Mouse (Mus musculus) olfactory bulb, adult 2 months (tissue): ENCODE measurements around the gene Ube2u. TPM values are rescaled to one million over a fixed set of nuclear protein-coding genes. Genes with fewer than 3 reads are reported as not detected.

Source experiments
- H3K27ac ChIP-seq: fragments of 200-500 bp; 2 replicates; pipeline ENCODE4 v1.5.1; 2012; ENCODE audit warnings: low read depth, low read length; ENCODE audit not compliant: insufficient read depth
- H3K4me1 ChIP-seq: fragments of 200-500 bp; 2 replicates; pipeline ENCODE4 v1.6.1; 2012; ENCODE audit warnings: low read length; ENCODE audit not compliant: control insufficient read depth, insufficient read depth
- H3K4me3 ChIP-seq: fragments of 200-500 bp; 2 replicates; pipeline ENCODE4 v1.5.1; 2012; ENCODE audit warnings: mild to moderate bottlenecking, low read depth, low read length, moderate library complexity; ENCODE audit not compliant: insufficient read depth
- CTCF ChIP-seq: fragments of 200-500 bp; IDR thresholded peaks from 2 replicates; pipeline ENCODE4 v1.5.1; 2012; ENCODE audit warnings: low read depth, mild to moderate bottlenecking, low read length, moderate library complexity; ENCODE audit not compliant: insufficient read depth
- POLR2A ChIP-seq: fragments of 200-500 bp; IDR thresholded peaks from 2 replicates; pipeline ENCODE4 v1.6.1; 2012; ENCODE audit warnings: mild to moderate bottlenecking, low read depth, low read length, moderate library complexity; ENCODE audit not compliant: insufficient read depth
- WGBS: fragments of 180-500 bp; shearing (Covaris S2); methylation state at CpG from one replicate; pipeline ENCODE4 v1.1.7; 2018; 5-methylcytosine and 5-hydroxymethylcytosine counted together
- polyA plus RNA-seq: library from polyadenylated mRNA; stranded (reverse); fragments of >200 nt; gene quantifications from 2 replicates; pipeline ENCODE4 v1.2.4, GENCODE M21; 2012; ENCODE audit warnings: low replicate concordance; ENCODE audit not compliant: missing spikeins, insufficient read depth, insufficient read length

Gene Ube2u
- polyA plus RNA-seq, 1 experiment = not detected

DNA sequence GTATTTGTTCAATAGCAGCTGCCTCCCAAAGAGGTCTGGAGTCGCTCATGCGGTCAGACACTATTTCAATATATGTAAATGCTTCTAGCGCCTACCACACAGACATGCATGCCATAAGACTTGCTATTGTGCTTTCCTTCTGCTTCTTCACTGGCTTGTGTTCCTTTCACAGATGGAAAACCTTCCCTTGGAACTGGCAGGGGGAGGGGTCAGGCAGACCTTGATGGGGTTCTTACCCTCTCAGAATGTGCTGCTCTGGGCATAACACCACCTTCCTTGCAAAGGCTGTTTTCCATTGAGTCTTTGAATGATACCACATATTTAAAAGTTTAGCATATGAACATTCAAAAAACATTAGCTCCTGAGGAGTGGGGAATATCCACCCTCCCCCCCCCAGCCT, 56.3 kb downstream of the Ube2u start:
- H3K4me1 ChIP-seq = no peaks in the 10 kb centered on the region
- no peak overlapping the region for H3K4me3 ChIP-seq
- no peak overlapping the region for H3K27ac ChIP-seq
- TF ChIP-seq POLR2A (no peak), CTCF (no peak)
- 81% methylated on average over 3 of the region's 3 CpGs for WGBS

GRCm38 (mm10) chr4:100537898-100538297, 59.2 kb downstream of the Ube2u start:
- Histone ChIP-seq H3K4me3 (no peak overlapping the region), H3K4me1 (no peaks in the 10 kb centered on the region), H3K27ac (no peak overlapping the region)
- TF ChIP-seq POLR2A = no peak
- no peak for TF ChIP-seq CTCF
- 2% methylated on average over 3 of the region's 3 CpGs for WGBS

DNA sequence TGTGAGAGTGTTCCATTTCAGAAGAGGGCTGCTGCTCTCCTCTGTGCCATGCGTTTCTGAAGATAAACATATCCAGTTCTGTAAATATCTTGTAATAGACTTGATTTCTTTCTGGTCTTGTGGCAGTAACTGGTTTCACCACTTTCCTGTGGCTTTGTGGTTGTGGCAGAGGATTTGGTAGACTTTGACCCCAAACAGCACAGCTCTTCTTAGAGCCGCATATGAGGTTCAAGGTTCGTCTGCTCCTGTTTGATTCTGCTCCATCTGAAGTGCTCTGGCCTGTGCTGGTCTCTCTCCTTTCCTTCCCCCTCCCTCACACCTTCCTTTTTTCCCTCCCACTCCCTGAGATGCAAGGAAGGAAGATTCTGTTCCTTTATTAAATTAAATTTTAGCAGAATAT, 60.8 kb downstream of the Ube2u start:
- Histone ChIP-seq H3K27ac (no peak overlapping the region), H3K4me3 (no peak overlapping the region), H3K4me1 (no peaks in the 10 kb centered on the region)
- 91% methylated on average over 3 of the region's 3 CpGs for WGBS
- TF ChIP-seq CTCF (no peak), POLR2A (no peak)

DNA sequence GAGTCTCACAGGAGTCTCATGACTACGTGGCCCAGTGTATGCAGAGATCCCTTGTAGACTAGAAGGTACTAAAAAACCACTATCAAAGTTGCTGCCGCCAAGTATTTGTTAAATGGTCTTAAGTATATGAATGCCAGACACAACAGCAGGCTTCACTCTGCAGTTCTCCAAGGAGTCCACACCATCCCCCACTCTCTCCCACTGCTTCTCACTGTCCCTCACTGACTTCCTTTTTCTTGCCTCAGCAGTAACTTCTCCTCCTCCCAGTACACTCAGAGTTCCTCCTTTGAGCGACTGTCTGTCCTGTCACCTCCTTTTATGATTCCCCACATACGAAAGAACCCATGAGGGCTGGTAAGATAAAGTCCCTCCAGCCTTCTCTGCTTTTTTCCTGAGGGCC, 69.3 kb downstream of the Ube2u start:
- TF ChIP-seq POLR2A (no peak), CTCF (no peak)
- no peaks in the 10 kb centered on the region for H3K4me1 ChIP-seq
- no peak overlapping the region for H3K27ac ChIP-seq
- H3K4me3 ChIP-seq = no peak overlapping the region
- 75% methylated on average over 4 of the region's 4 CpGs for WGBS

- H3K4me1 ChIP-seq = no peaks in the 10 kb centered on the region
- no peak overlapping the region for H3K27ac ChIP-seq
- no peak overlapping the region for H3K4me3 ChIP-seq
- no peak for TF ChIP-seq POLR2A
- TF ChIP-seq CTCF = no peak
- WGBS = 91% methylated on average over 2 of the region's 2 CpGs
Measured at GRCm38 (mm10) chr4:100553296-100553695, 74.6 kb downstream of the Ube2u start.

- Histone ChIP-seq H3K4me1 (peaks cover 4% of the 10 kb centered on the region; the same call in 1 of the 2 replicates), H3K27ac (no peak overlapping the region), H3K4me3 (peak overlapping the region; percentile 35)
- 4% methylated on average over 21 of the region's 21 CpGs for WGBS
- peak; percentile 84 for TF ChIP-seq CTCF
- no peak for TF ChIP-seq POLR2A
Measured at GRCm38 (mm10) chr4:100588236-100589206, 109.9 kb downstream of the Ube2u start.

DNA sequence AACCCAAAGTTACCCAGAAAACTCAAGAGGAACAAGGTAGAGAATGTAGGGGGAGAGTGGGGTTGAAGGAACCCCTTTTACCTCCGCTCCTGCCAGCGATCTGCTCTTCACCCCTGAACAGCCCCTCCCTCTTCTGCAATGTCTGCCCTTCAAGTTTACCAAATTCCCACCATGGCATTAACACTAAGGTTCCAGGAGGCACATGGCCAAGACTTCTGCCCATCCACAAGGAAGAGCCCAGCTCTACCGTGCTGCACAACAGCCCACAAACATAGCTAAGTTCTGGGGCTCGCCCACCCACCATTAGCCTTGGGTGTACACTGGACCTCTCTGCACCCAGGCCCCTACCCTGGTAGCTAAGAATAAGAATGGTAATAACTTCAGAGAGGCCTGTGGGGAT, 117.1 kb downstream of the Ube2u start:
- H3K27ac ChIP-seq = no peak overlapping the region
- TF ChIP-seq CTCF = no peak
- TF ChIP-seq POLR2A = no peak
- H3K4me3 ChIP-seq = no peak overlapping the region
- 85% methylated on average over 4 of the region's 4 CpGs for WGBS
- H3K4me1 ChIP-seq = peaks cover 3% of the 10 kb centered on the region; the same call in 1 of the 2 replicates

DNA sequence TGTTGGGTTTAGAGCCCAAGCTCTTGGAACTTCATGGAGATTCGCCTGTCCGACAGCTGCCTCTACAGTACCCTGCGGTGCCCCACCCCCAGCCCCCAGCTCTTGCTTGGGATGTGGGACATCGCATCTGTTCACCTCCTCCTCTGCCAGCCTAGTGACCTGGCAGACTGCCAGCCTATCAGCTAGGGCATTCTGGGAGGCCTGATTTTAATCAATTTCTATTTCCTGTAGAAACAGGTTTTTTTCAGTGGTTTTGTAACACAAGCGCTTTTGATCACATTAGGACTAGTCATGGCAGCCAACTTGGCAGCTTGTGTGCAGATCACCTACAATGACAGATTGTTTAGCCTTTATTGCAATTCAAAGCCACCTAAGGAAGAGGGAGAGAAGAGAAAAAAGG, 118.0 kb downstream of the Ube2u start:
- Histone ChIP-seq H3K4me3 (no peak overlapping the region), H3K27ac (no peak overlapping the region), H3K4me1 (peaks cover 3% of the 10 kb centered on the region; the same call in 1 of the 2 replicates)
- no peak for TF ChIP-seq POLR2A
- TF ChIP-seq CTCF = no peak
- WGBS = 52% methylated on average over 5 of the region's 5 CpGs

- H3K4me1 ChIP-seq = peaks cover 3% of the 10 kb centered on the region; the same call in 1 of the 2 replicates
- no peak overlapping the region for H3K27ac ChIP-seq
- H3K4me3 ChIP-seq = no peak overlapping the region
- TF ChIP-seq CTCF (no peak), POLR2A (no peak)
- 42% methylated on average over 4 of the region's 4 CpGs for WGBS
Measured at GRCm38 (mm10) chr4:100597049-100597448, 118.4 kb downstream of the Ube2u start.
